Mouse (Mus musculus) pancreas, adult 10 weeks (tissue): ENCODE measurements around the gene Ttc22. TPM values are rescaled to one million over a fixed set of nuclear protein-coding genes. Genes with fewer than 3 reads are reported as not detected.

Experiments
- polyA plus RNA-seq: library from polyadenylated mRNA; stranded (reverse); fragments of 350-450 nt; fragmentation: Illumina TruSeq; extraction: RNeasy Lipid Tissue Mini Kit (QIAGEN cat#74804); gene quantifications from one replicate; pipeline ENCODE4 v1.2.3, GENCODE M21; 2015; ENCODE audit warnings: low read depth, low replicate concordance; ENCODE audit not compliant: insufficient read depth

Gene Ttc22
- 0.42 TPM for polyA plus RNA-seq

DNA sequence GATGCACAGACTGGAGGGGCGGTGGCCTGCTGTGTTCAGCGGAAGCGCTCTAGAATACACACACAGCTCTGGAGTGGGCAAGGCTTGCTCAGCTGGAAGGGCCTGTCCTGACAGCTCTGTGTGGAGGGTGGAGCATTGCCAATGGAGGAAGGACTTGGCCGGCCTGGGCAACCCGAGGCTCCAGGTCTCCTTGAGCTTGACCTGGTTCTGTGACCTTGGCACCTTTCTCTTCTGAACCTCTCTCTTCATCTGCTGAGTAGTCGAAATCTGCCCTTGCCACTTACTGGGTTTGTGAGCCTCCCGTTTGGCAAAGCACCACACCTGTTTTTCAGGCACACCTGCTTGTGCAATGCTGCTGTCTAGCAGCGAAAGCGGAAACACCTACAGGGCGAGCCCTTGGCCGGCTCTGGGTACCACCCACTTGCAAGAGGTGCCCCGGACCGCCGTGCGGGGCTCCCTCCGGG lies at the start of gene Ttc22:
TSS of gene Ttc22 (plus strand) at position 403 of the 464 bp plus-strand sequence.

DNA sequence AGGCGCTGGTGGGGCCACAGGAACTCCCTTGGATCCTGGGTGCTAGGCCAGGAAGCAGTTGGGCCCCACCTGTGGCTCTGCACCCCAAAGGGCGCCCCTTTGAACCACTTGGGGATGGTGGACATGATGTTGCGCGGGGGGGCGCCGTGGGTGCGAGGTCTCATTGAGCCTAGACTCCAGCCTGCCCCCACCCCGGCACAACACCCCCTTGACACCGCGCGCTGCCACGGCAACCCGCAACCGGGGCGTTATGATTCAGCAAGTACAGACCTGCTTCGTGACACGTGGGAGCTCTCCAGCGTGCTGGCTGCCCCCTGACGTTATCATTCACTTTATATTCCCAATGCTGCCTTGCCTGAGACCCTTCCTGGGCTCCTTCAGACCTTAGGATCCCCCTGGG lies 5.2 kb upstream of the Ttc22 start, which contains the start of gene Lexm:
TSS of gene Lexm (minus strand) at position 186 of the 400 bp plus-strand sequence.

DNA sequence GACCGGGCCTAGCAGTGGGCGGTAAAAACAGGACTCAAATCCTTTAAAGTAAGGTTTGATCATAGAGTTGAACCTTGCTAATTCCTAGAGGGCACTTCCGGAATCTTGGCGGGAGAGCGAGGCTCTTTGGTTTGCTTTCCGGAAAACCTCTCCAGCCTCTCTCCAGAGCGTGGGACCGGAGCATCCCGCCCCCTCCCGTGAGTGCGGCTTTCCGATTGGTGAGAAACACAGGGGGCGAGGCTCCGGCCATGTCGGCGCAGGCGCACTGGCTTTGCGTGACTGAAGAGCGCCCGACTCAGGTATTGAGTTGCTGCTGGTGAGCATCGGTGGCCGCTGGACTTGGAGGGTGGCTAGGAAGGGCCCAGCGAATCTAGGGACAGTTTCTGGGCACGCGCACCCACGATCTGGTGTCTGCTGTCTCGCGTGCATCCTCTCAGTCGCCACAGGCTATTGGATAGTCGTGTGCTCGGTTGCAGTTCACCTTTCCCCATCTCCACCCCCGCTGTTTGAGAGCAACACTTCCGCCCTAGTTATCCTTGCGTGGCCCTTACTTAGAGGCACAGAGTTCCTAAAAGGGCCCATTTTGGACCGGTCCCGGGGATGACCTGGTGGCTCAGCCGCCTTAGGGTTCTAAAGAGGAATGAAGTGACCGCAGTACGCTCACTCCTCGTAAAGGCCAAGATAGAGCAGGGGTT lies 28.7 kb downstream of the Ttc22 start, which contains the start of gene Pars2:
TSS of gene Pars2 (plus strand) at position 237 of the 695 bp plus-strand sequence.

DNA sequence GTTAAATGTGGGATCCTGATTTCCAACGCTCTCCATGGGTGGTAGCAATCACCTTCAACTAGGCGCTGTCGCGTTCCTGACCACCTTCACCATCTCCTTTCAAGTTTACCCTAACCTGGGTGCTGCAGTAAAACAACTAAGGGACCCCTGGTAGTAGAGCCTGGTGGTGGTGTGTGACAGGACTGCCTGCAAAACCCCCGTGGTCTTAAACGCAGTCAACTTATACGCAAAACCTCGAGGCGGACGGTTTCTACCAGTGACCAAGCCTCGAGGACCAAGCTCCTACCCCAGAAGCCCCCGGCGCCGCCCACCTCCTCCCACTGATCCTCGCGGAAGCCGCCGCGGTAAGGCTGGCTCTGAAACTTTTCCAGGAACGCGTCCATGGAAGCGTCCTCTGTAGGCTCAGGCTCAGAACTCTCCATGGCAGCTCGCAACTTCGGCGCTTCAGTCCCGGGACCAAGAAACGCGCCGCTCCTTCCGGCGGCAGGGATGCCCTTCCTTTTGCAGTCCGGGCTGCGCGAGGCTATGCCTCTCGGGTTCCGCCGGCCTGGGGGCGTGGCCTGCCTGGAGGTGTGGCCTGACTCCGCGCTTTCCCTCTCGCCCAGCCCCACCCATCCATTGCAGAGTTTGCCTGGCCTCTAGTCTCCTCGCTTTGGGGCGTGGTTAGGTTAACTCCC lies 56.3 kb downstream of the Ttc22 start, which contains the start of gene Ttc4:
TSS of gene Ttc4 (minus strand) at position 503 of the 677 bp plus-strand sequence.

Other genes starting within 250 kb of the Ttc22 start
- gene Pcsk9, start 158.1 kb upstream of the Ttc22 start, polyA plus RNA-seq = 1.1 TPM
- gene Bsnd, start 130.1 kb upstream of the Ttc22 start, polyA plus RNA-seq = not detected
- 1.8 TPM for gene Dhcr24, start 61.4 kb upstream of the Ttc22 start, polyA plus RNA-seq
- not detected for gene Lexm, start 5.2 kb upstream of the Ttc22 start, polyA plus RNA-seq
- 0.50 TPM for gene Pars2, start 28.6 kb downstream of the Ttc22 start, polyA plus RNA-seq
- gene Ttc4, start 56.5 kb downstream of the Ttc22 start, polyA plus RNA-seq = 25.2 TPM
- gene Mroh7, start 108.5 kb downstream of the Ttc22 start, polyA plus RNA-seq = 1.2 TPM
- gene Fam151a, start 111.5 kb downstream of the Ttc22 start, polyA plus RNA-seq = 8.4 TPM
- gene Acot11, start 182.6 kb downstream of the Ttc22 start, polyA plus RNA-seq = 1.9 TPM